Mouse (Mus musculus): ENCODE results near the gene Hspb6. TPM values are rescaled to one million over a fixed set of nuclear protein-coding genes. Genes with fewer than 3 reads are reported as not detected.

The Hspb6 gene
- polyA plus RNA-seq, 1 experiment from 2014 or later = 6.3 TPM

DNA sequence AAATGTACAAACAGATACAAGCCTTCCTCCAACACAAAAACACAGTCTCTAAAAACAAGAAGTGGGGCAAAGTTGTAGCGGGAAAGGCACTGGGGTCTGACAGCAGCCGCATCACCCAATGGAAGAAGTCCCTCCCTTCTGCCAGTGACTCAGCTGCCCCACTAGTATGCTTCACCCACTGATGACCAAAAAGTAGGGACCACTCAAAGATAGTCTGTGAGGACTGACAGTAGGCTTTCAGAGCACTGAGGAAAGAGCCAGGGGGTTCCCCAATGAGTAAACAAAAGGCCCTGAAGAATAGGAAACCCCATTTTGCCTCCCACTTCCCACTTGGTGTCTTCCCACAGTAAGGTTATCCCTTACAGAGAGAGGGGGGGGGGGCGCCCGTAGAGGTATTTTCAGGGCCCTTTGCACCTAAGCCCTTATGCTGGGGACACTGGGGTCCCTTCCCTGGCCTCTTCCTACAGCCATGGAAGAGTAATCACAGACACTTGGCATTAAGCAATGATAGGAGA lies 42.6 kb downstream of the Hspb6 start:
- Histone ChIP-seq H3K36me3 (ENCODE audit: control insufficient read depth, insufficient read depth, low read length) (no peaks in the 10 kb centered on the region), H3K27me3 (ENCODE audit: control insufficient read depth, insufficient read depth, low read length) (no peaks in the 10 kb centered on the region), H3K27ac (replicated peaks; ENCODE audit: low read depth, low read length) (no peak overlapping the region), H3K9ac (replicated peaks; ENCODE audit: low read length) (no peak overlapping the region), H3K4me2 (ENCODE audit: low read length) (no peak overlapping the region), H3K4me1 (ENCODE audit: control insufficient read depth, insufficient read depth, low read length) (0 out of 2 replicates have a peak, but pooled peaks cover 2% of the 10 kb centered on the region), H3K4me3 (replicated peaks; ENCODE audit: low read depth, low read length) (no peak overlapping the region), H3K9me3 (ENCODE audit: control insufficient read depth, low read length) (no peaks in the 10 kb centered on the region)
- no peak for ATAC-seq (ENCODE audit: low FRiP score, low TSS enrichment)
- WGBS = 58% methylated on average over 4 of the region's 4 CpGs
- no peak for DNase-seq

DNA sequence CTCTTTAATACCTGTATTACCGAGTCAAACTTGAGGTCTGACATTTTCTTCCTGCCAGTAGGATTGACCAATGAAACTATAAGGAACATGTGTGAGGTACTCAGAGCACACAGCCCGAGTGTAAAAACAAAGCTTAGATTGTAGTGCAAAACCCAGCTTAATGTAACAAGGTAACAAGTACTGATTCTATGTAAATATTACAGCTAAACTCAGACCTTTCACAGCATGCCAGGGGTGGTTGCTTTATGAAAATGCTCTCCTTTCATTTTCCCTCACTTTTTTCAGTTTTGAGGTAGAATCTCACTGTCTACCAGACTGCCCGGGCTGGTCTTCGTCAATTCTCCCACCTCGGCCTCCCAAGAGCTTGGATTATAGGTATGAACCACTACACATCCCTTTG lies 44.1 kb downstream of the Hspb6 start:
- Histone ChIP-seq H3K9ac (replicated peaks; ENCODE audit: low read length) (no peak overlapping the region), H3K4me3 (replicated peaks; ENCODE audit: low read depth, low read length) (no peak overlapping the region), H3K9me3 (ENCODE audit: control insufficient read depth, low read length) (no peaks in the 10 kb centered on the region), H3K4me2 (ENCODE audit: low read length) (no peak overlapping the region), H3K4me1 (ENCODE audit: control insufficient read depth, insufficient read depth, low read length) (0 out of 2 replicates have a peak, but pooled peaks cover 3% of the 10 kb centered on the region), H3K36me3 (ENCODE audit: control insufficient read depth, insufficient read depth, low read length) (no peaks in the 10 kb centered on the region), H3K27me3 (ENCODE audit: control insufficient read depth, insufficient read depth, low read length) (no peaks in the 10 kb centered on the region), H3K27ac (replicated peaks; ENCODE audit: low read depth, low read length) (no peak overlapping the region)
- DNase-seq = no peak
- ATAC-seq (ENCODE audit: low FRiP score, low TSS enrichment) = no peak
- WGBS = 83% methylated on average over 5 of the region's 5 CpGs

DNA sequence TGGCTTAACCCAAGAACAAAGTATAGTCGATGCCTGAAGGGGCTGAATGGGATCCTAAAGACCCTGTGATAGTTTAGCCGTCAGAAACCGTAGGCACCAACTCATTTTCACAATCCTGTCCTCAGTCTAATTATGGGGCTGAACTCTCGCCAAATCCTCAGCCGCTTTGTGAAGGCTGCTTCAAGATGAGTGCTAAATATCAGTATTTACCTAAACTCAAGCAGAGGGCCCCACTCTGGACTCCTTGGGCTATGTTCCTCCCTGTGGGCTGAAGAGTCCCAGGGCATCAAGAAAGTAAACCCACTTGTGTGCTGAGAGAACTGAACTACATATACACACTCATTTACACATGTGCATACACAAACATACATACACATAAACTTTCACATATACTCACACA lies 44.8 kb downstream of the Hspb6 start:
- Histone ChIP-seq H3K27me3 (ENCODE audit: control insufficient read depth, insufficient read depth, low read length) (no peaks in the 10 kb centered on the region), H3K9ac (replicated peaks; ENCODE audit: low read length) (no peak overlapping the region), H3K36me3 (ENCODE audit: control insufficient read depth, insufficient read depth, low read length) (no peaks in the 10 kb centered on the region), H3K9me3 (ENCODE audit: control insufficient read depth, low read length) (no peaks in the 10 kb centered on the region), H3K4me1 (ENCODE audit: control insufficient read depth, insufficient read depth, low read length) (0 out of 2 replicates have a peak, but pooled peaks cover 3% of the 10 kb centered on the region), H3K27ac (replicated peaks; ENCODE audit: low read depth, low read length) (no peak overlapping the region), H3K4me2 (ENCODE audit: low read length) (no peak overlapping the region), H3K4me3 (replicated peaks; ENCODE audit: low read depth, low read length) (no peak overlapping the region)
- ATAC-seq (ENCODE audit: low FRiP score, low TSS enrichment) = no peak
- no peak for DNase-seq
- WGBS = 80% methylated on average over 5 of the region's 5 CpGs

DNA sequence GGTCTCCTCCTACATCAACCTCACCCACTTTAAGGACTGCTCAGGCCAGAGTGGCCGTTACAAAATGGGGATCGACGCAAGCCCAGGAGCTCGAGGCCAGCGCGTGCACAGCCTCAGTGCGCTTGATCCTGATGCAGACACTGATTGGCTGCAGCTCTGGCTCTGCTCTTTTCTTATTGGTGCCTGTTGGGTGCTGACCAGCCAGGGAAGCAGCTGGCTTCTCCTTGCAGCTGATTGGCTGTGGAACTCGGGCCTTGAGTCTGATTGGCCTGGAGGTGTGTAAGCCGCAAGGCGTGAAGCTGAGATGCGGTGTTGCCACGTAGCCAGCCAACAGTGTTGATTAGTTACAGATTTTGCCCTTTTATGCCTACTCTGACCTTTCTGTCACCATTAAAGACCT lies 46.8 kb downstream of the Hspb6 start, which contains the start of gene Zbtb32:
Gene Zbtb32 (minus strand): TSS at position 124 of the 400 bp plus-strand sequence.
- Histone ChIP-seq H3K27ac (replicated peaks; ENCODE audit: low read depth, low read length) (no peak within 1 kb of the TSS), H3K4me1 (ENCODE audit: control insufficient read depth, insufficient read depth, low read length) (0 out of 2 replicates have a peak, but pooled peaks cover 3% of the 10 kb centered on the region), H3K27me3 (ENCODE audit: control insufficient read depth, insufficient read depth, low read length) (no peaks in the 10 kb centered on the region), H3K36me3 (ENCODE audit: control insufficient read depth, insufficient read depth, low read length) (no peaks in the 10 kb centered on the region), H3K4me3 (replicated peaks; ENCODE audit: low read depth, low read length) (no peak within 1 kb of the TSS), H3K4me2 (ENCODE audit: low read length) (peak within 1 kb of the TSS; percentile 42), H3K9me3 (ENCODE audit: control insufficient read depth, low read length) (no peaks in the 10 kb centered on the region), H3K9ac (replicated peaks; ENCODE audit: low read length) (no peak within 1 kb of the TSS)
- no peak for ATAC-seq (ENCODE audit: low FRiP score, low TSS enrichment)
- DNase-seq = no peak
- 93% methylated on average over 12 of the region's 12 CpGs for WGBS

DNA sequence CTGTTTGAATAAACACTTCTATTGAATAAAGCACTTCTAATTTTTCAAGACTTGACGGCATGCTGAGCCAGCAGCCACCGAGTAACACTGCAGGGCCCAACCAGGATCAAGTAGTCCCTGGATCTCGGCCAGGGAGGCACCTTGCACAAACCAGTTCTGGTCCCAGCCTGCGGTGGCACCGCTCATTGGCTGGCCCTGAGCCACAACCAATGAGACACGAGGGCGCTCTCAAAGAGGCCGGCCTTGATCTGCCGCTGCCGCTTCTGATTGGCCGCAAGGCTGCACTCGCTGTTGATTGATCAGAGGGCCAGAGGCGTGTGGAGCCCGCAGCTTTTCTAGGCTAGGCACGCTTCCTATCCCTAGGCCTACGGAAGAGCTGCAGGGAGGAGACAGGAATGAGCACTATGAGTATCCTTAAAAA lies 48.0 kb downstream of the Hspb6 start:
- ATAC-seq (ENCODE audit: low FRiP score, low TSS enrichment) (peak; percentile 97), DNase-seq (peak; percentile 96)
- Histone ChIP-seq H3K4me1 (ENCODE audit: control insufficient read depth, insufficient read depth, low read length) (0 out of 2 replicates have a peak, but pooled peaks cover 3% of the 10 kb centered on the region), H3K27me3 (ENCODE audit: control insufficient read depth, insufficient read depth, low read length) (no peaks in the 10 kb centered on the region), H3K9ac (replicated peaks; ENCODE audit: low read length) (no peak overlapping the region), H3K27ac (replicated peaks; ENCODE audit: low read depth, low read length) (no peak overlapping the region), H3K9me3 (ENCODE audit: control insufficient read depth, low read length) (no peaks in the 10 kb centered on the region), H3K4me2 (ENCODE audit: low read length) (peak overlapping the region; percentile 42), H3K4me3 (replicated peaks; ENCODE audit: low read depth, low read length) (no peak overlapping the region), H3K36me3 (ENCODE audit: control insufficient read depth, insufficient read depth, low read length) (no peaks in the 10 kb centered on the region)
- WGBS = under 1% methylated on average over 16 of the region's 16 CpGs

DNA sequence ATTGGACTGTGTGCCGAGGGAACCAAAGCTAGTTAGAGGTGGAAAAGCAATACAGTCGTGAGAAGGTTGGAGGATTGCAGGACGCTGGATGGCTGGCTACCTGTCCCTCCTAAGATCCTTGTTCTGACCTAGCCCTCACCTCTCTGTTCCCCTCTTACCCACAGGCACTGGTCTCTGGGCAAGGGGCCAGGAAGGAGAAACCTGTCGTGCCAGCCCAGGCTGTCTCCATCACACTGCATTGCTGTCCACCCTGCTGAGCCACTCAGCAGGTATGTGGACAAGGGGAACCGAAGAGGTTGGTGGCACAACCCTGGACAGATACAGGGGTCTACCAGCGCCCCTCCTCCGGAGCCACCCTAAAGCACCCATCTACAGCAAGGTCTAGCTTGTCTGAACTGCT lies 48.7 kb downstream of the Hspb6 start:
- ATAC-seq (ENCODE audit: low FRiP score, low TSS enrichment) = no peak
- 79% methylated on average over 7 of the region's 7 CpGs for WGBS
- Histone ChIP-seq H3K36me3 (ENCODE audit: control insufficient read depth, insufficient read depth, low read length) (no peaks in the 10 kb centered on the region), H3K4me3 (replicated peaks; ENCODE audit: low read depth, low read length) (no peak overlapping the region), H3K27me3 (ENCODE audit: control insufficient read depth, insufficient read depth, low read length) (no peaks in the 10 kb centered on the region), H3K4me1 (ENCODE audit: control insufficient read depth, insufficient read depth, low read length) (0 out of 2 replicates have a peak, but pooled peaks cover 3% of the 10 kb centered on the region), H3K27ac (replicated peaks; ENCODE audit: low read depth, low read length) (no peak overlapping the region), H3K4me2 (ENCODE audit: low read length) (no peak overlapping the region; the same call in 1 of the 2 replicates), H3K9ac (replicated peaks; ENCODE audit: low read length) (no peak overlapping the region), H3K9me3 (ENCODE audit: control insufficient read depth, low read length) (no peaks in the 10 kb centered on the region)
- DNase-seq = no peak

DNA sequence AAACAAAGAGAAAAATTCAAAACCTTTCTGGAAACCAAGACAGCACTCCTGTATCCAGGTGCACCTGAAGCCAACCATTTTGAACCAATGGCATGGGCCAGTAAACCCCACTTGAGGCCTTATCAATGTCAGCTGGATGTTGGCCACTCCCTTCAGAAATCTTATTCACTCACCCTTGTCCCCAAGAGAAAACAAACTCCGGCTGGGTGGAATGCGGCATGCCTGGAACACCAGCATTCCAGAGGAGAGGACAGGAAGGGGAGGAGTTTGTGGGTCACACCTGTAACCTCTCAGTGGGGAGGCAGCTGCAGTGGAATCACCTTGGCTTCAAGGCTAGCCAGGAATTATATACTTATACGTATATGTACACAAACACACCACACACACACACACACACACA lies 50.6 kb downstream of the Hspb6 start:
- Histone ChIP-seq H3K4me1 (ENCODE audit: control insufficient read depth, insufficient read depth, low read length) (0 out of 2 replicates have a peak, but pooled peaks cover 3% of the 10 kb centered on the region), H3K9ac (replicated peaks; ENCODE audit: low read length) (no peak overlapping the region), H3K4me3 (replicated peaks; ENCODE audit: low read depth, low read length) (no peak overlapping the region), H3K27ac (replicated peaks; ENCODE audit: low read depth, low read length) (no peak overlapping the region), H3K4me2 (ENCODE audit: low read length) (no peak overlapping the region), H3K27me3 (ENCODE audit: control insufficient read depth, insufficient read depth, low read length) (no peaks in the 10 kb centered on the region), H3K9me3 (ENCODE audit: control insufficient read depth, low read length) (no peaks in the 10 kb centered on the region), H3K36me3 (ENCODE audit: control insufficient read depth, insufficient read depth, low read length) (no peaks in the 10 kb centered on the region)
- WGBS = 66% methylated on average over 3 of the region's 3 CpGs
- ATAC-seq (ENCODE audit: low FRiP score, low TSS enrichment) = no peak
- no peak for DNase-seq

DNA sequence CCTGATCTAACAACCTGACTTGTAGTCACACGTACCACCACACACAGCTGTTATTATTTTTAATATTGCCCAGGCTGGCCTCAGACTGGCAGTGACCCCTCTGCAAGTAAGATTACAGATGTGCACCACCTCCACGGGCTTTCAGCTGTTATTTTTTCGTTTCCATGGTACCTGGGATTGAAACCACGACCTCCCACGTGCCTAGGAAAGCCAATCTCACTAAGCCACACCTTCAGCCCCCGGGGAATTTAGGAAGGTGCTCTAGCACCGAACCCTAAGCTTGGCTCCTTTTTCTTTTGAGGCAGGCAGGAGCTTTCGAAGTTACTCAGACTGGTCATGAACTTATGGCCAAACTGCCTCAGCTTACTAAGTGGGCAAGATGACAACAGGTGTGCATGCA lies 52.4 kb downstream of the Hspb6 start:
- no peak overlapping the region for H3K4me2 ChIP-seq (ENCODE audit: low read length)
- H3K27ac ChIP-seq (replicated peaks; ENCODE audit: low read depth, low read length) = no peak overlapping the region
- no peaks in the 10 kb centered on the region for H3K9me3 ChIP-seq (ENCODE audit: control insufficient read depth, low read length)
- H3K27me3 ChIP-seq (ENCODE audit: control insufficient read depth, insufficient read depth, low read length) = no peaks in the 10 kb centered on the region
- DNase-seq (no peak), ATAC-seq (ENCODE audit: low FRiP score, low TSS enrichment) (no peak)
- H3K4me1 ChIP-seq (ENCODE audit: control insufficient read depth, insufficient read depth, low read length) = 0 out of 2 replicates have a peak, but pooled peaks cover 3% of the 10 kb centered on the region
- H3K4me3 ChIP-seq (replicated peaks; ENCODE audit: low read depth, low read length) = no peak overlapping the region
- H3K9ac ChIP-seq (replicated peaks; ENCODE audit: low read length) = no peak overlapping the region
- H3K36me3 ChIP-seq (ENCODE audit: control insufficient read depth, insufficient read depth, low read length) = no peaks in the 10 kb centered on the region
- WGBS = 64% methylated on average over 8 of the region's 8 CpGs

DNA sequence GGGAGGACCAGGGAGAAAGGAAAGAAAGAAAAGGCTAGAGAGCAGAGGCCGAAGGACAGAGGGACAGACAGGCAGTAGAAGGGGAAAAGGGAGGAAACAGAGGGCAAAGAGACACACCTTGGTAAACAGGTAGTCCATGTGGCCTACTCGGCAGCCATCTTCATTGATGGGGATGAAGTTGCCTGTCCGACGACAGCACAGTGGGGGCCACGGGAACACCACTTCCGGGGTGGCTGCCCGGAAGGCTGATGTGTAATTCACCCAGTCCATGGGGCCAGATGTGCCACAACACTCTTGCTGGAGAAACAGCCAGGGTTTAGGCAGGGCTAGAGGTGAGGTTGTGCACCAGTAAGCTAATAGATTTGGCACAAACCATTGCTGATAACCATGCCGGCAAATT lies 53.0 kb downstream of the Hspb6 start:
- Histone ChIP-seq H3K4me3 (replicated peaks; ENCODE audit: low read depth, low read length) (no peak overlapping the region), H3K4me1 (ENCODE audit: control insufficient read depth, insufficient read depth, low read length) (no peaks in the 10 kb centered on the region), H3K27ac (replicated peaks; ENCODE audit: low read depth, low read length) (no peak overlapping the region), H3K9ac (replicated peaks; ENCODE audit: low read length) (no peak overlapping the region), H3K27me3 (ENCODE audit: control insufficient read depth, insufficient read depth, low read length) (no peaks in the 10 kb centered on the region), H3K4me2 (ENCODE audit: low read length) (no peak overlapping the region), H3K9me3 (ENCODE audit: control insufficient read depth, low read length) (no peaks in the 10 kb centered on the region), H3K36me3 (ENCODE audit: control insufficient read depth, insufficient read depth, low read length) (no peaks in the 10 kb centered on the region)
- ATAC-seq (ENCODE audit: low FRiP score, low TSS enrichment) (no peak), DNase-seq (no peak)
- 87% methylated on average over 8 of the region's 8 CpGs for WGBS

All from midbrain, embryonic 14.5 days (tissue).